Mouse (Mus musculus) Patski (cell line): Measurements from ENCODE around the gene Sf3a2. TPM values are rescaled to one million over a fixed set of nuclear protein-coding genes. Genes with fewer than 3 reads are reported as not detected.
"Not testable (repeated sequence)": the region's sequence is repeated elsewhere in the genome, so short reads cannot be mapped to it uniquely, and the experiment has no call there.

ENCODE experiments used
- ATAC-seq: fragments of 100-300 bp; one replicate; pipeline ENCODE4 v1.8.0; 2021
- CTCF ChIA-PET: fragments of 350-600 bp; sonication (Branson Sonifier 250); formaldehyde crosslinking; loops from one replicate; lab custom pipeline; 2022; ENCODE audit warnings: inconsistent platforms; lab: Charles Lee
- POLR2A ChIA-PET: fragments of 350-600 bp; sonication (Branson Sonifier 250); formaldehyde crosslinking; loops from one replicate; lab custom pipeline; 2022; ENCODE audit warnings: antibody characterized with exemption, inconsistent platforms; lab: Charles Lee
- DNase-seq: peaks from one replicate; pipeline ENCODE4 v3.0.0-alpha.2; 2011; ENCODE audit warnings: low read depth, low spot score
- H3K27me3 ChIP-seq: fragments of 371-371 bp; one replicate; pipeline ENCODE4 v1.5.1; 2021
- CTCF ChIP-seq: fragments of 100-300 bp; IDR thresholded peaks from one replicate; pipeline ENCODE4 v1.5.1; 2021
- in situ Hi-C: fragments of 300-500 bp; cut with MboI; formaldehyde crosslinking; loops from 3 replicates; pipeline ENCODE4 v1.11.1; 2018; ENCODE audit warnings: low pct_unique_long_range_greater_than_20kb, mixed read lengths
- polyA plus RNA-seq: library from polyadenylated mRNA; unstranded; gene quantifications from one replicate; pipeline ENCODE4 v1.2.3, GENCODE M21; 2021

Sf3a2 gene
- polyA plus RNA-seq, 1 experiment from 2014 or later: 66.7 TPM

GRCm38 (mm10) chr10:80808985-80809632 is 11.1 kb downstream of the Sf3a2 start:
- no peak for ATAC-seq
- no peak for DNase-seq
- in situ Hi-C loops: no loop called here
- CTCF ChIA-PET: interaction anchor here (0.6 to 1.8 kb wide), 4 partner anchors 10 to 186 kb away, joined by 3 to 4 read pairs (median 3); no protein-coding TSS in a partner anchor
- no peak for TF ChIP-seq CTCF
- POLR2A ChIA-PET: no interaction called here
- peaks cover 3% of the 10 kb centered on the region for H3K27me3 ChIP-seq

- in situ Hi-C loops: no loop called here
- ChIA-PET CTCF (interaction anchor here (1.0 to 1.8 kb wide), 3 partner anchors 36 to 185 kb away, joined by 3 to 4 read pairs (median 3); no protein-coding TSS in a partner anchor), POLR2A (interaction anchor here (0.7 kb wide), 1 partner anchor 54 kb away, joined by 3 read pairs; no protein-coding TSS in a partner anchor)
- ATAC-seq (no peak), DNase-seq (no peak)
- TF ChIP-seq CTCF: no peak
- H3K27me3 ChIP-seq: peaks cover 3% of the 10 kb centered on the region
Measured at GRCm38 (mm10) chr10:80810084-80810483, 12.1 kb downstream of the Sf3a2 start.

- peaks cover 3% of the 10 kb centered on the region for H3K27me3 ChIP-seq
- no peak for TF ChIP-seq CTCF
- POLR2A ChIA-PET: no interaction called here
- in situ Hi-C loops: no loop called here
- CTCF ChIA-PET: interaction anchor here (2.1 kb wide), 1 partner anchor 69 kb away, joined by 8 read pairs; no protein-coding TSS in a partner anchor
- ATAC-seq: no peak
- DNase-seq: no peak
Measured at GRCm38 (mm10) chr10:80812391-80813041, 14.5 kb downstream of the Sf3a2 start.

GRCm38 (mm10) chr10:80813366-80813765 is 15.4 kb downstream of the Sf3a2 start, which contains the start of gene Jsrp1:
Jsrp1 (minus strand) TSS chr10:80813498.
- in situ Hi-C loops: no loop called here
- no peak for DNase-seq
- POLR2A ChIA-PET: no interaction called here
- H3K27me3 ChIP-seq: peaks cover 3% of the 10 kb centered on the region
- no peak for ATAC-seq
- CTCF ChIA-PET: interaction anchor here (2.1 kb wide), 1 partner anchor 68 kb away, joined by 8 read pairs; no protein-coding TSS in a partner anchor
- TF ChIP-seq CTCF: no peak

- peaks cover 3% of the 10 kb centered on the region for H3K27me3 ChIP-seq
- no peak for TF ChIP-seq CTCF
- ATAC-seq (no peak), DNase-seq (no peak)
- ChIA-PET POLR2A (no interaction called here), CTCF (interaction anchor here (0.9 to 2.1 kb wide), 5 partner anchors 16 to 71 kb away, joined by 3 to 8 read pairs (median 3); no protein-coding TSS in a partner anchor)
- in situ Hi-C loops: no loop called here
Measured at GRCm38 (mm10) chr10:80814800-80815199, 16.8 kb downstream of the Sf3a2 start.

- DNase-seq, POLR2A ChIA-PET, ATAC-seq, in situ Hi-C loops, H3K27me3 ChIP-seq: not testable (repeated sequence)
- CTCF ChIA-PET: interaction anchor here (1.0 to 2.5 kb wide), 3 partner anchors 11 to 65 kb away, joined by 3 to 8 read pairs (median 3); partner anchors contain the start of gene Amh
Measured at GRCm38 (mm10) chr10:80816303-80816702, 18.3 kb downstream of the Sf3a2 start.

- ATAC-seq (no peak), DNase-seq (no peak)
- POLR2A ChIA-PET: interaction anchor here (0.8 kb wide), 1 partner anchor 10 kb away, joined by 5 read pairs; no protein-coding TSS in a partner anchor
- CTCF ChIA-PET: interaction anchor here (1.0 to 2.5 kb wide), 3 partner anchors 12 to 64 kb away, joined by 3 to 8 read pairs (median 3); partner anchors contain the start of gene Amh
- peaks cover 1% of the 10 kb centered on the region for H3K27me3 ChIP-seq
- in situ Hi-C loops: no loop called here
- no peak for TF ChIP-seq CTCF
Measured at GRCm38 (mm10) chr10:80817164-80817563, 19.2 kb downstream of the Sf3a2 start.

- ATAC-seq, in situ Hi-C loops, DNase-seq, H3K27me3 ChIP-seq: not testable (repeated sequence)
- ChIA-PET POLR2A (interaction anchor here (0.8 to 1.4 kb wide), 2 partner anchors 9 to 70 kb away, joined by 3 to 5 read pairs; no protein-coding TSS in a partner anchor), CTCF (interaction anchor here (1.6 to 2.5 kb wide), 2 partner anchors 13 to 70 kb away, joined by 7 to 8 read pairs; partner anchors contain the start of gene Amh)
Measured at GRCm38 (mm10) chr10:80817955-80818354, 20.0 kb downstream of the Sf3a2 start.

- ChIA-PET POLR2A (interaction anchor here (1.4 kb wide), 1 partner anchor 71 kb away, joined by 3 read pairs; no protein-coding TSS in a partner anchor), CTCF (interaction anchor here (0.9 to 2.5 kb wide), 6 partner anchors 10 to 222 kb away, joined by 3 to 8 read pairs (median 3); partner anchors contain the start of gene Amh)
- ATAC-seq (no peak), DNase-seq (no peak)
- in situ Hi-C loops: no loop called here
- H3K27me3 ChIP-seq: no peaks in the 10 kb centered on the region
- TF ChIP-seq CTCF: no peak
Measured at GRCm38 (mm10) chr10:80818599-80819281, 20.7 kb downstream of the Sf3a2 start.

GRCm38 (mm10) chr10:80819406-80819805 is 21.4 kb downstream of the Sf3a2 start:
- ChIA-PET POLR2A (no interaction called here), CTCF (interaction anchor here (0.9 to 1.6 kb wide), 5 partner anchors 10 to 222 kb away, joined by 3 to 7 read pairs (median 3); no protein-coding TSS in a partner anchor)
- DNase-seq (no peak), ATAC-seq (no peak)
- in situ Hi-C loops: no loop called here
- no peak for TF ChIP-seq CTCF
- no peaks in the 10 kb centered on the region for H3K27me3 ChIP-seq
